Mouse (Mus musculus) liver, embryonic 16.5 days (tissue): ENCODE results near the gene Ccnk. TPM values are rescaled to one million over a fixed set of nuclear protein-coding genes. Genes with fewer than 3 reads are reported as not detected.

Experiments used
- ATAC-seq: fragments of 200-750 bp; cut with Nextera tagmentation; 2 replicates; pipeline ENCODE4 v1.8.0; 2017; ENCODE audit warnings: low read depth, mild to moderate bottlenecking, moderate number of reproducible peaks, moderate library complexity
- H3K27ac ChIP-seq: fragments of 300-500 bp; sonication (generic); 2 replicates; pipeline ENCODE4 v1.5.1; 2014; ENCODE audit warnings: mild to moderate bottlenecking, low read length
- H3K27me3 ChIP-seq: fragments of 300-500 bp; sonication (generic); 2 replicates; pipeline ENCODE4 v1.6.1; 2014; ENCODE audit warnings: low read depth, low read length, mixed read lengths; ENCODE audit not compliant: control insufficient read depth, insufficient read depth
- H3K36me3 ChIP-seq: fragments of 300-500 bp; sonication (generic); 2 replicates; pipeline ENCODE4 v1.6.1; 2014; ENCODE audit warnings: mild to moderate bottlenecking; ENCODE audit not compliant: control insufficient read depth, insufficient read depth
- H3K4me1 ChIP-seq: fragments of 300-500 bp; sonication (generic); 2 replicates; pipeline ENCODE4 v1.6.1; 2014; ENCODE audit warnings: low read depth, low read length, mixed read lengths; ENCODE audit not compliant: control insufficient read depth
- H3K4me2 ChIP-seq: fragments of 300-500 bp; sonication (generic); 2 replicates; pipeline ENCODE4 v1.6.1; 2014; ENCODE audit warnings: low read depth, low read length, mixed read lengths
- H3K4me3 ChIP-seq: fragments of 300-500 bp; sonication (generic); 2 replicates; pipeline ENCODE4 v1.5.1; 2014; ENCODE audit warnings: low read depth, mild to moderate bottlenecking, low read length
- H3K9ac ChIP-seq: fragments of 300-500 bp; sonication (generic); 2 replicates; pipeline ENCODE4 v1.6.1; 2014; ENCODE audit warnings: low read depth, low read length
- H3K9me3 ChIP-seq: fragments of 300-500 bp; sonication (generic); replicated peaks from 2 replicates; pipeline ENCODE4 v1.6.1; 2016; ENCODE audit warnings: low read length; ENCODE audit not compliant: control insufficient read depth
- WGBS: fragments of 180-500 bp; shearing (Covaris S2); extraction: QIAGEN DNeasy Blood & Tissue Kit; methylation state at CpG from one replicate; pipeline ENCODE4 v1.1.7; 2014; ENCODE audit not compliant: insufficient replicate concordance; 5-methylcytosine and 5-hydroxymethylcytosine counted together
- polyA plus RNA-seq: library from polyadenylated mRNA; unstranded; fragments of >200 nt; fragmentation: Nextera tagmentation; extraction: Ambion mirVana; gene quantifications from 2 replicates; pipeline ENCODE4 v1.2.1, GENCODE M21; 2015

Ccnk gene
- polyA plus RNA-seq, 1 experiment from 2014 or later = 1.4 TPM

DNA sequence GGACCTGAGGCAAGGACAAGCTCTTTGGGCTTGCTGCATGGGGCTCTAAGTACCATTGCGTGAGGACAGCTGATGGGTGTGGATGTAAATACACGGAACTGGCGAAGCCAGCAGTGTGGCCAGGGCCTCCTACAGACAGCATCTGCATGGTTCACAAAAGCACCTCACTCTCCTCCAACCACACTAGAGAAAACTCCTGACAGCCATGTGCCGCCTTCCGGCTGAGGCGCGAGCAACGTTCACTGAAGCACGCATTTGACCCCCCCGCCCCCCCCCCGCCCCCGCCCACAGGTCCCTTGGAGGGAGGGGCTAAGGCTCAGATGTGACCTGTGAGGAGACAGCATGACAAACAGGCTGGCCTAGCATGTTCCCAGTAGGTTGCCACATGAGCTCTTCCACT is 25.6 kb downstream of the Ccnk start:
- Histone ChIP-seq H3K27me3 (no peaks in the 10 kb centered on the region), H3K36me3 (peaks cover 2% of the 10 kb centered on the region; the same call in 1 of the 2 replicates), H3K4me2 (no peak overlapping the region), H3K9me3 (no peaks in the 10 kb centered on the region), H3K9ac (no peak overlapping the region), H3K4me3 (no peak overlapping the region), H3K4me1 (peaks cover 8% of the 10 kb centered on the region), H3K27ac (no peak overlapping the region)
- WGBS = 77% methylated on average over 12 of the region's 12 CpGs
- no peak for ATAC-seq

DNA sequence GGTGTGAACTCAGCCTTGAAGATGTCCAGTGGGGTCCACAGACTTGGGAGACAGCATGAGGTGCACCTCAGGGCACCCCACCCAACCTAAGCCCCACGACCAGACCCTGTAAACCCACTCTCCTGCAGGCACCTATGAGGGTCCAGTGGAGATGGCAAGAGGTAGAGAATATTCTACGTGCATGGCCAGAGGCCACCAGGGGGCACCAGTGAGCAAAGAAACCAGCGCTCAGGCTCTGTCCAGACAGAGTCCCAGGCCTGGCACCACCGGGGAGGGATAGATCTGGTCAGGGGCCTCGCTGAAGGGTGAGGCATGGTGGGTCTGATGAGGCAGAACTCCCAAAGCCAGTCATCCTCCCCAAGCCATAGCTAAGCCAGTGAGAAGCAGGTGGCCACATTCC is 27.3 kb downstream of the Ccnk start:
- ATAC-seq = peak; percentile 35; the same call in 1 of the 2 replicates
- WGBS = 6% methylated on average over 5 of the region's 5 CpGs

DNA sequence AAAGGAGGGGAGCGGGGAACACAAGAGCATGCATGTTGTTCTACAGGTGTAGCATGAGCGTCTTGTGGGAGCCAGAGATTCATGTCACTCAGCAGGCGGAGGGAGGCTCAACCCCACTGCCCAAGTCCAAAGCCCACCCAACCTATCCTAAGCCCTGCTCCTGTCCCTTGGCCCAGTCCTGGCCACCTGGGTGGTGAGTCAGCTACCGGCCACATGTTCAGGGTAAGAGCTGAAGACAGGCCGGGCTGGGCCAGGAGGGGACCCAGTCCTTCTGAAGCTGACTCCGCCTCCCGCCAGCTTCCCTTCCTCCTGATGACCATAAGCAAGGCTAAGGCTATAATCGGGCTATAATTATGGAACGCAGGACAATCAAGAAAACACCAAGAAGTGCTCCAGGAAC is 28.8 kb downstream of the Ccnk start:
- no peaks in the 10 kb centered on the region for H3K36me3 ChIP-seq
- peaks cover 8% of the 10 kb centered on the region for H3K4me1 ChIP-seq
- no peaks in the 10 kb centered on the region for H3K9me3 ChIP-seq
- no peak overlapping the region for H3K4me3 ChIP-seq
- no peak for ATAC-seq
- H3K27me3 ChIP-seq = no peaks in the 10 kb centered on the region
- no peak overlapping the region for H3K27ac ChIP-seq
- H3K4me2 ChIP-seq = no peak overlapping the region
- H3K9ac ChIP-seq = no peak overlapping the region
- 83% methylated on average over 9 of the region's 9 CpGs for WGBS

More for the DNA sequence above, 27.3 kb downstream of the Ccnk start:
- H3K27ac ChIP-seq = no peak overlapping the region
- no peaks in the 10 kb centered on the region for H3K9me3 ChIP-seq
- H3K4me3 ChIP-seq = no peak overlapping the region
- peaks cover 8% of the 10 kb centered on the region for H3K4me1 ChIP-seq
- H3K4me2 ChIP-seq = no peak overlapping the region
- H3K36me3 ChIP-seq = no peaks in the 10 kb centered on the region; the same call in 1 of the 2 replicates
- no peaks in the 10 kb centered on the region for H3K27me3 ChIP-seq
- H3K9ac ChIP-seq = no peak overlapping the region

DNA sequence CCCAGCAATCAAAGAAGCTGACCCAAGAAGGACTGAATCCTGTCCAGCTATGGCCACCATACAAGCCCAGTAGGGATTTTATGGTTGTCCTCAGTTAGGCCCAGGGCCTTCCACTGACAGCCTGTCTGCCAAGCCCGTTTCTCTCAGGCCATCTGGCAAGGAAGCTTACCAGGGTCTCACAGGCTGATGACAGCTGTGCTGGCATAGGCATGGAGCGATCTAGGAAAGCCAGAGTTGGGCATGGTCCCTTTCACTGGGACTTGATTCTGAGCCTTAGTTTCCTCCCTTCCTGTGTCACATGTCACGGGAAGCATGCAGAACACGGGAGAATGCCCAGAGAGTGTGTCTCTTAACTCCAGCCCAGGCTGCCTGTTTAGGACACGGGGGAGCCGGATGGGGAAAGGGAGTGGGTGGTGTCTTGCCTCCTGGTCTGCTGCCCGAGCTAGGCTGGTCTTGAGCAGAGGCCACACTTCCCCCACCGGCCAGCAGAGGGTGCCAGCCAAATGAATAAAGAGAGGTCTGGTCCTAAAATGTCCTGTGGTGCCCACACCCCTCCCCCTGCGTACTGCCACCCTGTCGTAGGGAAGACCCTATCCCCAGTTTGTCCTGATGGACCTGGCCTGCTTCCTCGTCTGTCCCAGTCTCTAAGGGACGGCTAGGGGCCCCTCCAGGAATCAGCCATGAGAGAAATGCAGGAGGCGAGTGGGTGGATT is 29.5 kb downstream of the Ccnk start:
- peaks cover 8% of the 10 kb centered on the region for H3K4me1 ChIP-seq
- no peak overlapping the region for H3K4me3 ChIP-seq
- H3K4me2 ChIP-seq = no peak overlapping the region
- no peaks in the 10 kb centered on the region for H3K9me3 ChIP-seq
- no peak; the same call in 1 of the 2 replicates for ATAC-seq
- H3K9ac ChIP-seq = no peak overlapping the region
- H3K36me3 ChIP-seq = no peaks in the 10 kb centered on the region
- H3K27ac ChIP-seq = no peak overlapping the region
- H3K27me3 ChIP-seq = no peaks in the 10 kb centered on the region
- 24% methylated on average over 13 of the region's 13 CpGs for WGBS

DNA sequence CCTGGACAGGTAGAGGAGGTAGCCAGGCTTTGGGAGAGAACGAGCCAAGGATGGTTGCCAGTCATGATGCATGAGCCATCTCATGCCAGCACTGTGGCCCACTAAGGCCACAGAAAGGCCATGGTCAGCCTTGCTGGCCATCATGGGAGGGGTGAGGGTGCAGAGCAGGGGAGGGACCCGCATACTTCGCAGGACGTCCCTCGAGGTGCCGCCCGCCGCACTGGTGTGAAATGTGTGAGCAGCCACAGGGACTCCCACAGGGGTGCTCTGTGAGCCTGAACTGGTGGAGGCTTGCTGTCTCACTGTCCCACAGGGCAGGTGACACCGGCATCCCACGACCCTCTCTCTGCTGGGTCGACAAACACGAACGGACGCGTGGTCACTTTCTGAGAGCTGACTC is 31.2 kb downstream of the Ccnk start:
- Histone ChIP-seq H3K4me3 (no peak overlapping the region), H3K4me1 (peaks cover 8% of the 10 kb centered on the region), H3K9me3 (no peaks in the 10 kb centered on the region), H3K36me3 (no peaks in the 10 kb centered on the region), H3K4me2 (no peak overlapping the region), H3K9ac (no peak overlapping the region), H3K27ac (no peak overlapping the region), H3K27me3 (no peaks in the 10 kb centered on the region)
- no peak for ATAC-seq
- 86% methylated on average over 15 of the region's 15 CpGs for WGBS

DNA sequence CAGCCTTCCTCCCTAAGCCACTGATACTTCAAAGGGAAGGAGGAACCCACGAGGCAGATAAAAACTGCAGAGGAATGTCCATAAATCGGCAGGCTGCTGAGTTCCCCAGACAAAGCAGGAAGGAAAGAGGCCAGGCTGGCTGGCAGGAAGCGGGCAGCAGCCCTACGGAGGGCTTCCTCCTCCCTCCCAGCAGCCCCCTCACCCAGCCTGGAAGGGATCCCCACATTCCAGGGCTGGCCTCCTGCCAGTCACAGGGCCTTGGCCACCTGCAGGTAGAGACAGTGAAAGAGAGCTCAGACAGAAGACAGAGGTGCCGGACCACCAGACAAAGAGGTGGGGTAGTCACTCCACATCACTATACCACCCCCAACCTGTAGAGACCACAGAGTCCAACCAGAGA is 32.7 kb downstream of the Ccnk start:
- Histone ChIP-seq H3K9ac (no peak overlapping the region), H3K4me1 (peaks cover 8% of the 10 kb centered on the region), H3K4me2 (no peak overlapping the region), H3K27me3 (no peaks in the 10 kb centered on the region), H3K27ac (no peak overlapping the region), H3K4me3 (no peak overlapping the region), H3K9me3 (no peaks in the 10 kb centered on the region), H3K36me3 (no peaks in the 10 kb centered on the region)
- WGBS = 25% methylated on average over 5 of the region's 5 CpGs
- no peak for ATAC-seq

DNA sequence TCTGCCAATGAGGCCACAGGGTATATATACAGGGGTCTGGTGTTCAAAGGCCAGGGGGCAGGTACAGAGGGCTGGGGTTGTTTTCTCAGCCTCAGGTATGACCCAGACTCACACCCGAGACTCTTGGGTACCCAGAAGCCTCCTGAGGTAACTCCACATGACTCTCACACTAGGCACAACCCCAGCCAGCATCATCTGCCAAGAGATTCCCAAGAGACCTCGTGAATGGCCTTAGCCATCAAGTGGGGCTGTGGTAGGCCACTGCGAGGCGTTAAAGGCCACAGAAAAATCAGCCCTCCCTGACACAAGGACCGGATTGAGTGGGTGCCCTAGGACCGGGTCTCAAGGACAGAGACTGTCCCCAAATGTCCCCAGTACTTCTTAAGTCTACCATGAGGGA is 33.1 kb downstream of the Ccnk start:
- no peak overlapping the region for H3K27ac ChIP-seq
- 56% methylated on average over 6 of the region's 6 CpGs for WGBS
- no peaks in the 10 kb centered on the region for H3K36me3 ChIP-seq
- no peak overlapping the region for H3K4me3 ChIP-seq
- no peak overlapping the region for H3K9ac ChIP-seq
- H3K4me1 ChIP-seq = peaks cover 8% of the 10 kb centered on the region
- no peaks in the 10 kb centered on the region for H3K9me3 ChIP-seq
- no peak for ATAC-seq
- H3K27me3 ChIP-seq = no peaks in the 10 kb centered on the region
- H3K4me2 ChIP-seq = no peak overlapping the region

DNA sequence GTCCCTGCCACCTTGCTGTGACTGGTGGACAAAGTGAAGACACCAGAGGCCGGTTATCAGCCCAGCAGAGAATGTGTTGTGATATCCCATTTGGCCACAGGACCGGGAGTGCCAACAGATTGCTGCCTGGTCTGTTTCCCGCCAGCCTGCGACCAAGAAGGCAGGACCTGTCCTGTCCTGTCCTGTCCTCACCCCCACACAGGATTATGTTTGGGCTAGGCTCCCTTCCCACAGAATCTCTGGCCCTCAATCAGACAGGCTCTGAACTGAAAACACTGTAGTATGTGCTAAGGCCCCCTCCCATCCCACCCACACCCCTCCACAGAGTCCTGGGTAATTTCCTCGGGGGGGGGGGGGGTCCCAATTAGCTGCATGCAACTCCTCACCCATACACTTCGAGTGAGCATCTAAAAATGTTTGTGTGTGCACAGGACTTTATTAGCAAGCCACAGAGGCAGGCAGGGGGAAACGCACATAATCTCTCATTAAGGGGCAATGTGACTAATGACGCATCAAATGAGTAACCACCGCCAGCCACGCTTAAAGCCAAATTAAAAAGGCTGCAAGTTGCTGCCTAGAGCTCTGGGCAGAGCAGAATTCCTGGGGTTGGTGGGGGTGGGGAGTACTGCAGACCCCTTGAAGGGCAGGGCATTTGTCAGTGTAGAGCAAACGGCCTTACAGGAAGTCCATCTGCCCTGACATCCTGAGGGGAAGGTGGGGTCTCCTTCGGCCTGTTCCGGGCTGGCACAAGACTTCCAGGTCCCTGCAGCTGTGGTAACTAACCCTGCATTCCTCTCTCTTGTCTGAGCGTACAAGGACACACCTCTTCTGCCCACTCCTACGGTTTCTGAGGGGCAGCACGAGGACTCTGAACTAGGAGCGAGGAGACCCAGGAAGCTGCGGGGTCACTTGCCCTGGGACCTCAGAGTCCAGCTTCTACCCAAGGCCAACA is 34.0 kb downstream of the Ccnk start:
- H3K27me3 ChIP-seq = no peaks in the 10 kb centered on the region
- H3K4me1 ChIP-seq = peaks cover 8% of the 10 kb centered on the region
- no peak overlapping the region for H3K9ac ChIP-seq
- H3K4me3 ChIP-seq = no peak overlapping the region
- H3K9me3 ChIP-seq = no peaks in the 10 kb centered on the region
- no peak overlapping the region for H3K27ac ChIP-seq
- WGBS = 27% methylated on average over 18 of the region's 18 CpGs
- no peak for ATAC-seq
- no peak overlapping the region for H3K4me2 ChIP-seq
- H3K36me3 ChIP-seq = no peaks in the 10 kb centered on the region

DNA sequence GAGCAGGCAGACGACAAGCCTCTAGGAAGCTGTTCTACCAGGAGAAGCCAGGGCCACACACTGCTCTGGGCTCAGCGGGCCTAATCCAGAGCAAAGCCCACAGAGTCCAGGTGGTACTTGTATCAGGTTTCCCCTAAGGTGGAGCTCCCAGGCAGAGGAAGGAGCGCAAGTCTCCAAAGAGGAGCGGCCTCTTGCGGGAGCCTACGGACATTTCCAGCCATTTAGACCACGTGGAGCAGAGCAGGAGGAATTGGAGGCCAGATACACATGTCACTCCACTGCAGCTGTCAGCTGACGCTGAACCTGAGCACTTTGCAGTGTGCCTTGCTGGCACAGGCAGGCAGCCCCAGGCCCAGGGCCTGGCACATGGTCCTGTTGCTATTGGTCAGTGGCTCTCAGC is 35.7 kb downstream of the Ccnk start:
- no peaks in the 10 kb centered on the region for H3K36me3 ChIP-seq
- H3K4me1 ChIP-seq = no peaks in the 10 kb centered on the region; the same call in 1 of the 2 replicates
- H3K9me3 ChIP-seq = no peaks in the 10 kb centered on the region
- no peak overlapping the region for H3K4me2 ChIP-seq
- 60% methylated on average over 8 of the region's 8 CpGs for WGBS
- no peak overlapping the region for H3K9ac ChIP-seq
- no peak for ATAC-seq
- no peaks in the 10 kb centered on the region for H3K27me3 ChIP-seq
- no peak overlapping the region for H3K27ac ChIP-seq
- H3K4me3 ChIP-seq = no peak overlapping the region
